In the genomic region with DNA sequence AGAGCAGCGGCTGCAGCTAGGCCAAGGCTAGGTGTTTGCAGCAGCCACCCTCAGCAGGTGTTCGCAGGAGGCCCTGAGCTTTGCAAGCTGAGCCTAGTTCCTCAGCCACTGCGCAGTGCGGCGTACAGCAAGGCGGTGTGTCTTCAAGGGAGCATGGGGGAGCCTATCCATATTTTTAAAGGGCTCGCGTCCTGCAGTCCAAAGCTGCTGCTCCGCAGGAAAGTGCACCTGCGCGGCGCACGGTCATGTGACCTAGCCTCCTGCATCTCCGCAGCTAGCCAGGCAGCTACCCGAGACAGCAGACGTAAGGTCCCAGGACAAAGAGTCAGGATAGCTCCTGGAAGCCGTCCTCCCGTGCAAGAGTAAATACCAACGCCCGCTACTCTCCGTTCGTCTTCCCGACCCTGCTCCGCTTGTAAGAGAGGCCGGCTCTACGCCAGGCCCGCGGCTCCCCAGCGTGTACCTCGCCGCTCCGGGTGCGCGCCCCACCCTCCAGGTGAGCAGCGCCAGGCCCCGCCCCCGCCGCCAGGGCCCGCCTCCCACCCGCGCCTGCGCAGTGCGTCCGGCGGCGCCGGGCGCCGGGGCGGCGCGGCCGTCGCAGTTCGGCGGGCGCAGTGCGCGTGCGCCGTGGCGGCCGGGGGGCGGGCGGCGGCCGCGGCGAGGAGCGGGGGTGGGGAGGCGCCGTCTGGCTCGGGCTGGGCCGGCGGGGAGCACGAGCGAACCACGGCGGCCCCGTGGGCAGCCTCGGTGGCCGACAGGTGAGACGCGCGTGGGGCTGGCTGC, we compare ENCODE assay signal across 8 mouse cellular contexts. TPM values are rescaled to one million over a fixed set of nuclear protein-coding genes. Genes with fewer than 3 reads are reported as not detected.
DNase-seq lines count a peak whose midpoint lies in the region; ATAC-seq and TF ChIP-seq lines count a peak whose summit lies in the region.

Gene Spin1 (plus strand): TSS at position 648 of the 783 bp plus-strand sequence.

- H3K27ac ChIP-seq in embryonic facial prominence, embryonic 15.5 days (replicated peaks) = peak within 1 kb of the TSS; percentile 98
- H3K27ac ChIP-seq in heart, embryonic 10.5 days = peak within 1 kb of the TSS; percentile 99
- peak within 1 kb of the TSS; percentile 95 for H3K27ac ChIP-seq in kidney, embryonic 15.5 days
- peak within 1 kb of the TSS; percentile 97 for H3K27ac ChIP-seq in limb, embryonic 15.5 days
- H3K27ac ChIP-seq in midbrain, postnatal 0 days (ENCODE audit: low read depth, low read length) = peak within 1 kb of the TSS; percentile 97

- ATAC-seq in embryonic facial prominence, embryonic 15.5 days (ENCODE audit: insufficient number of reproducible peaks, low FRiP score, low TSS enrichment, low read depth) = peak; percentile 86
- ATAC-seq in kidney, embryonic 15.5 days (replicated peaks; ENCODE audit: low FRiP score) = peak; percentile 91
- ATAC-seq in limb, embryonic 15.5 days (ENCODE audit: insufficient number of reproducible peaks, low FRiP score, low TSS enrichment, low read depth) = peak; percentile 88
- peak; percentile 90 for ATAC-seq in midbrain, postnatal 0 days (ENCODE audit: low FRiP score)

- peak within 1 kb of the TSS; percentile 84 for H3K4me3 ChIP-seq in embryonic facial prominence, embryonic 15.5 days (replicated peaks)
- peak within 1 kb of the TSS; percentile 90 for H3K4me3 ChIP-seq in heart, embryonic 10.5 days
- H3K4me3 ChIP-seq in kidney, embryonic 15.5 days (replicated peaks) = peak within 1 kb of the TSS; percentile 93
- peak within 1 kb of the TSS; percentile 87 for H3K4me3 ChIP-seq in limb, embryonic 15.5 days
- peak within 1 kb of the TSS; percentile 84 for H3K4me3 ChIP-seq in midbrain, postnatal 0 days (ENCODE audit: low read depth, low read length)

- TF ChIP-seq CTCF in midbrain, postnatal 0 days (IDR thresholded peaks at IDR 0.05) = peak; percentile 6; the same call in 1 of the 2 replicates

- no peaks in the 10 kb centered on the region for H3K27me3 ChIP-seq in embryonic facial prominence, embryonic 15.5 days
- H3K27me3 ChIP-seq in heart, embryonic 10.5 days (ENCODE audit: insufficient read depth, poor library complexity, severe bottlenecking) = no peaks in the 10 kb centered on the region
- H3K27me3 ChIP-seq in kidney, embryonic 15.5 days = no peaks in the 10 kb centered on the region
- H3K27me3 ChIP-seq in limb, embryonic 15.5 days = no peaks in the 10 kb centered on the region
- H3K27me3 ChIP-seq in midbrain, postnatal 0 days (ENCODE audit: insufficient read depth, low read length) = no peaks in the 10 kb centered on the region

- H3K9ac ChIP-seq in embryonic facial prominence, embryonic 15.5 days = peak within 1 kb of the TSS; percentile 93
- H3K9ac ChIP-seq in kidney, embryonic 15.5 days = peak within 1 kb of the TSS; percentile 94
- H3K9ac ChIP-seq in limb, embryonic 15.5 days = peak within 1 kb of the TSS; percentile 94
- H3K9ac ChIP-seq in midbrain, postnatal 0 days (replicated peaks; ENCODE audit: low read length, poor library complexity, severe bottlenecking) = peak within 1 kb of the TSS; percentile 100

- no peaks in the 10 kb centered on the region; the same call in 1 of the 2 replicates for H3K36me3 ChIP-seq in embryonic facial prominence, embryonic 15.5 days
- peaks cover 22% of the 10 kb centered on the region for H3K36me3 ChIP-seq in heart, embryonic 10.5 days
- H3K36me3 ChIP-seq in kidney, embryonic 15.5 days = peaks cover 13% of the 10 kb centered on the region; the same call in 1 of the 2 replicates
- H3K36me3 ChIP-seq in limb, embryonic 15.5 days = peaks cover 7% of the 10 kb centered on the region
- no peaks in the 10 kb centered on the region for H3K36me3 ChIP-seq in midbrain, postnatal 0 days (ENCODE audit: insufficient read depth, low read length)

- no peaks in the 10 kb centered on the region for H3K9me3 ChIP-seq in embryonic facial prominence, embryonic 15.5 days (replicated peaks)
- H3K9me3 ChIP-seq in heart, embryonic 10.5 days = no peaks in the 10 kb centered on the region; the same call in 1 of the 2 replicates
- 0 out of 2 replicates have a peak, but pooled peaks cover 2% of the 10 kb centered on the region for H3K9me3 ChIP-seq in kidney, embryonic 15.5 days (replicated peaks)
- H3K9me3 ChIP-seq in limb, embryonic 15.5 days = peaks cover 3% of the 10 kb centered on the region; the same call in 1 of the 2 replicates
- H3K9me3 ChIP-seq in midbrain, postnatal 0 days (ENCODE audit: low read length) = no peaks in the 10 kb centered on the region

- H3K4me1 ChIP-seq in embryonic facial prominence, embryonic 15.5 days = peaks cover 21% of the 10 kb centered on the region
- peaks cover 5% of the 10 kb centered on the region; the same call in 1 of the 2 replicates for H3K4me1 ChIP-seq in heart, embryonic 10.5 days
- H3K4me1 ChIP-seq in kidney, embryonic 15.5 days = peaks cover 28% of the 10 kb centered on the region
- peaks cover 17% of the 10 kb centered on the region for H3K4me1 ChIP-seq in limb, embryonic 15.5 days
- H3K4me1 ChIP-seq in midbrain, postnatal 0 days (ENCODE audit: insufficient read depth, low read length) = peaks cover 3% of the 10 kb centered on the region; the same call in 1 of the 2 replicates

- peak; percentile 45 for DNase-seq in 416B (ENCODE audit: low read depth)
- peak; percentile 62 to 63 for DNase-seq in adrenal gland, postnatal 4 days (ENCODE audit: low spot score in 2 of 2)
- DNase-seq in heart, embryonic 10.5 days (ENCODE audit: low spot score) = peak; percentile 81
- peak; percentile 84 for DNase-seq in midbrain, postnatal 0 days (ENCODE audit: low spot score)
- DNase-seq in spleen, postnatal 10 days (ENCODE audit: low spot score in 2 of 2) = peak; percentile 70 to 84

- under 1% methylated on average over 73 of the region's 85 CpGs for WGBS in embryonic facial prominence, embryonic 15.5 days
- 2% methylated on average over 81 of the region's 85 CpGs for WGBS in heart, embryonic 10.5 days
- WGBS in kidney, embryonic 15.5 days = under 1% methylated on average over 76 of the region's 85 CpGs
- WGBS in limb, embryonic 15.5 days = under 1% methylated on average over 56 of the region's 85 CpGs
- WGBS in midbrain, postnatal 0 days = under 1% methylated on average over 63 of the region's 85 CpGs

- H3K4me2 ChIP-seq in embryonic facial prominence, embryonic 15.5 days (replicated peaks) = peak within 1 kb of the TSS; percentile 71
- H3K4me2 ChIP-seq in kidney, embryonic 15.5 days = peak within 1 kb of the TSS; percentile 87
- H3K4me2 ChIP-seq in limb, embryonic 15.5 days = peak within 1 kb of the TSS; percentile 86
- H3K4me2 ChIP-seq in midbrain, postnatal 0 days (ENCODE audit: low read depth, low read length, poor library complexity, severe bottlenecking) = peak within 1 kb of the TSS; percentile 79

RNA-seq across cellular contexts. Expression of gene Spin1, which starts in this region (rescaled TPM):
- 100 to 1,000 TPM; 104 to 105 TPM for total RNA-seq in adrenal gland, postnatal 4 days (2021)
- polyA plus RNA-seq in embryonic facial prominence, embryonic 15.5 days (2015; fragmentation: Nextera tagmentation; extraction: Ambion mirVana) = 84.7 and 87.6 TPM in 2 replicates
- 55.5 and 63.4 TPM in 2 replicates for polyA plus RNA-seq in heart, embryonic 10.5 days (2016; fragmentation: Nextera tagmentation; extraction: Ambion mirVana)
- polyA plus RNA-seq in kidney, embryonic 15.5 days (2015; fragmentation: Nextera tagmentation; extraction: Ambion mirVana) = 83.7 and 86.4 TPM in 2 replicates
- 81.4 and 90.7 TPM in 2 replicates for polyA plus RNA-seq in limb, embryonic 15.5 days (2015; fragmentation: Nextera tagmentation; extraction: Ambion mirVana)
- 214 and 241 TPM in 2 replicates for total RNA-seq in midbrain, postnatal 0 days (2014; rRNA removed)
- 154 and 158 TPM in 2 replicates for polyA plus RNA-seq in midbrain, postnatal 0 days (2015; fragmentation: Nextera tagmentation; extraction: Ambion mirVana)

Comparison
In these comparisons a context has a peak if more than half of its experiments do, and no peak if none do; other contexts are left out.
1. Peak in every context shown above with its lines: DNase-seq, ATAC-seq, H3K4me3 ChIP-seq and H3K27ac ChIP-seq.